Mouse (Mus musculus) neural tube, embryonic 15.5 days (tissue): Measurements from ENCODE around the gene Tspan32. TPM values are rescaled to one million over a fixed set of nuclear protein-coding genes. Genes with fewer than 3 reads are reported as not detected.

Source experiments
- ATAC-seq: fragments of 200-750 bp; cut with Nextera tagmentation; 2 replicates; pipeline ENCODE4 v1.8.0; 2017; ENCODE audit warnings: mild to moderate bottlenecking, moderate TSS enrichment, moderate library complexity; ENCODE audit not compliant: low FRiP score
- H3K27ac ChIP-seq: fragments of 300-500 bp; sonication (generic); replicated peaks from 2 replicates; pipeline ENCODE4 v1.5.1; 2015; ENCODE audit warnings: mild to moderate bottlenecking, inconsistent platforms
- H3K27me3 ChIP-seq: fragments of 300-500 bp; sonication (generic); replicated peaks from 2 replicates; pipeline ENCODE4 v1.6.1; 2015; ENCODE audit warnings: inconsistent platforms
- H3K36me3 ChIP-seq: fragments of 300-500 bp; sonication (generic); 2 replicates; pipeline ENCODE4 v1.6.1; 2015; ENCODE audit warnings: inconsistent platforms
- H3K4me1 ChIP-seq: fragments of 300-500 bp; sonication (generic); 2 replicates; pipeline ENCODE4 v1.6.1; 2015; ENCODE audit warnings: inconsistent platforms
- H3K4me2 ChIP-seq: fragments of 300-500 bp; sonication (generic); 2 replicates; pipeline ENCODE4 v1.6.1; 2015; ENCODE audit warnings: inconsistent platforms, mild to moderate bottlenecking, moderate library complexity
- H3K4me3 ChIP-seq: fragments of 300-500 bp; sonication (generic); replicated peaks from 2 replicates; pipeline ENCODE4 v1.5.1; 2015; ENCODE audit warnings: mild to moderate bottlenecking, inconsistent platforms
- H3K9ac ChIP-seq: fragments of 300-500 bp; sonication (generic); replicated peaks from 2 replicates; pipeline ENCODE4 v1.6.1; 2015; ENCODE audit warnings: mild to moderate bottlenecking, inconsistent platforms
- H3K9me3 ChIP-seq: fragments of 300-500 bp; sonication (generic); replicated peaks from 2 replicates; pipeline ENCODE4 v1.6.1; 2016; ENCODE audit warnings: inconsistent platforms
- WGBS: fragments of 180-500 bp; shearing (Covaris S2); methylation state at CpG from one replicate; pipeline ENCODE4 v1.1.7; 2015; ENCODE audit warnings: mixed read lengths; 5-methylcytosine and 5-hydroxymethylcytosine counted together
- polyA plus RNA-seq: library from polyadenylated mRNA; unstranded; fragments of >200 nt; fragmentation: Nextera tagmentation; extraction: Ambion mirVana; gene quantifications from 2 replicates; pipeline ENCODE4 v1.2.1, GENCODE M21; 2015

Gene Tspan32
- polyA plus RNA-seq, 1 experiment from 2014 or later, result 0.51 TPM

DNA sequence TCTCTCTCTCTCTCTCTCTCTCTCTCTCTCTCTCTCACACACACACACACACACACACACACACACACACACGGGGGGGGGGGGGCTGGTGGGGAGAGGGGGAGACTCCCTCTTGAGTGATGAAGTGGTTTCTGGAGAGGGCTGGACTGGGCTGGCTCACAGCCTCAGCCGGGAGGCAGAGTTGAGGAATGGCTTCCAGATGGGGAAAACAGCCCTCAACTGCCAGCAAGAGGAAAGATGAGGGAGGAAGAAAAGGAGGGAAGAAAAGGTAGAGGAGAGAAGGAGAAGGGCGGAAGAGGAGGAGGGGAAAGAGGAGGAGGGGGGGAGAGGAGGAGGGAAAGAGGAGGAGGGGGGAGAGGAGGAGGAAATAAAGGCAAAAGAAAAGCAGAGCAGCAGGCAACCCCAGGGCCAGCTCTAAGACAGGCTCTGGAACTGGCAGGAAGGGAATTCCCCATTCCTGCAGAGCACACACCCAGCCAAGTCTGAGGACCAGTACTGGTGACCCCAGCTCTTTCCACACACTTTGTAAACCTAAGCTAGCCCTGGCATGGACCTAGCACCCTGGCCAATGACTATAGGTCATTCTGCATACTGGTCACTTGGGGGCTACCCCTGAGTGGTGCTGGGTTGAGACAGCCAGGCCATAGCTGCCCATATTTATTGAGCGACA lies 4.3 kb downstream of the Tspan32 start:
- H3K4me1 ChIP-seq, result peaks cover 48% of the 10 kb centered on the region
- peak; percentile 48; the same call in 1 of the 2 replicates for ATAC-seq
- no peaks in the 10 kb centered on the region for H3K9me3 ChIP-seq
- H3K27me3 ChIP-seq, result no peaks in the 10 kb centered on the region
- peak overlapping the region; percentile 7; the same call in 1 of the 2 replicates for H3K4me2 ChIP-seq
- H3K36me3 ChIP-seq, result no peaks in the 10 kb centered on the region
- H3K9ac ChIP-seq, result no peak overlapping the region
- no peak overlapping the region for H3K4me3 ChIP-seq
- WGBS, result 47% methylated on average over 3 of the region's 4 CpGs
- H3K27ac ChIP-seq, result peak overlapping the region; percentile 82

DNA sequence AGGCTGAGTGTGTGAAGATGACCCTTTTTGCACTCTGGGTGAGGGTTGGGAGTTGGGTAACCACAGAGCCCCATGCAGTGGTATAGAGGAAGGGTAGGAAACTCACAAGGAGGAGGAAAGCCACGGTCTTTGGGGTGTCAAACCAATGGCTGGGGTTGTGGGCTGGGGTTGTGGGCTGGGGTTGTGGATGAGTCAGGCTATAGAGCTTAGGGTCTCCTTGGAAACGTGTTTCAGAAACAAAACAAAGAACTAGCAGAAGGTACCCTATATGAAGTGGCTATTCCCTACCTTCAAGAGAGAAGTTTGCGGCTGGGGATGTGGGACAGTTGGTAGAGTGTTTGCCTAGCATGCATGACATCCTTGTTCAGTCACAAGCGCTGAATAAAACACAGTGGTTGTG lies 5.2 kb downstream of the Tspan32 start:
- H3K27ac ChIP-seq, result peak overlapping the region; percentile 82
- no peak overlapping the region for H3K4me3 ChIP-seq
- no peak overlapping the region for H3K9ac ChIP-seq
- H3K9me3 ChIP-seq, result no peaks in the 10 kb centered on the region
- H3K27me3 ChIP-seq, result no peaks in the 10 kb centered on the region
- no peak overlapping the region for H3K4me2 ChIP-seq
- no peak for ATAC-seq
- H3K36me3 ChIP-seq, result no peaks in the 10 kb centered on the region
- H3K4me1 ChIP-seq, result peaks cover 48% of the 10 kb centered on the region
- 84% methylated on average over 4 of the region's 4 CpGs for WGBS

DNA sequence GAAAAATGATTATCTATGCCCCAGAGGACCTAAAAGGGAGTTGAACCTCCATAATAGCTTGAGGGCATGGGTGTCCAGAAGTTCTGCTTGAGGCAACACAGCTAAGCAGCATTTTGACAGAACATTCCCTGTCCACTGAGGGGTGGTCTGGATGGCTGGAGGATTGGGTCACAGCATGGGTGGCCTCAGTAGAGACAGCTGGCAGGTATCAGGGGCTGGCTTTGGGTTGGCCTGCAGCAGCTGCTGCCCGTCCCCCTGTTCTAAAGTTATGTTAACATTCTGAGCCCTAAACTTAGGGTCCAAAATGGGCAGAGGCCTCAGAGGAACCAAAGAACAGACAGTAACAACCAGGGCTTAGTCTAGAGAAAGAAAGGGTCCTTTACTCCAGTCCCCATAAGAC lies 6.4 kb downstream of the Tspan32 start:
- H3K4me3 ChIP-seq, result no peak overlapping the region
- H3K9me3 ChIP-seq, result no peaks in the 10 kb centered on the region
- H3K4me1 ChIP-seq, result peaks cover 57% of the 10 kb centered on the region
- H3K36me3 ChIP-seq, result no peaks in the 10 kb centered on the region
- H3K9ac ChIP-seq, result no peak overlapping the region
- no peak overlapping the region for H3K27ac ChIP-seq
- no peaks in the 10 kb centered on the region for H3K27me3 ChIP-seq
- 81% methylated on average over 1 of the region's 1 CpGs for WGBS
- no peak overlapping the region for H3K4me2 ChIP-seq
- no peak for ATAC-seq

DNA sequence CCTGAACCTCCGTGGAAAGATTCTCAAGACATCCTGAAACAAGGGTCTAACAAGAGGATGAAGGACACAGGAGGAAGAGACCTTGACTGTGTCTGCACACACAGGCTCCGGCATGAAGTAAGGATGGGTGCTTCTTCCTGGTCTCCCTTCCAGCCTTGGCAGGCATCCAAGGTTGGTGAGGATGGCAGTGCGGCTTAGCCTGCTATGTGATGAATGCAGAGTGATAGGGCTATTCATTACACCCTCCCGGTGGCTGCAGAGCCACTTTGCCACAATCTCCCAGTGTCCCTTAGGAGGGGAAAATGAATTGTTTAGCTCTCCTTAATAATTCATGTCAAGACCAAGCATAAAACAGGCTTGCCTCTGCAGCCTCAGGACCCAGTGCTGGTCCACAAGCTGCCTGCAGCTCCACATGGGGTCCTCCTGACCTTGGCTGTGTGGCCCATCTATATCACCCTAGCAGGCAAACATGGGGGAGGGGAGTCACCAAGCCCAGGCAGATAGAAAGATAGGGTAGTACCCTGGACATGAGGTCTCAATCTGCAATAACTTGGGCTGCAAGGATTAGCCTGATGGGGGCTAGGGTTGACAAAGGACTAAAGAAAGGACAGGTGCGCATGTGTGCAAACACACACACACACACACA lies 7.5 kb downstream of the Tspan32 start:
- Histone ChIP-seq H3K9me3 (no peaks in the 10 kb centered on the region), H3K9ac (no peak overlapping the region), H3K4me2 (no peak overlapping the region), H3K4me1 (peaks cover 64% of the 10 kb centered on the region), H3K27ac (peak overlapping the region; percentile 48; the same call in 1 of the 2 replicates), H3K27me3 (no peaks in the 10 kb centered on the region), H3K36me3 (no peaks in the 10 kb centered on the region), H3K4me3 (no peak overlapping the region)
- no peak for ATAC-seq
- 45% methylated on average over 5 of the region's 5 CpGs for WGBS

DNA sequence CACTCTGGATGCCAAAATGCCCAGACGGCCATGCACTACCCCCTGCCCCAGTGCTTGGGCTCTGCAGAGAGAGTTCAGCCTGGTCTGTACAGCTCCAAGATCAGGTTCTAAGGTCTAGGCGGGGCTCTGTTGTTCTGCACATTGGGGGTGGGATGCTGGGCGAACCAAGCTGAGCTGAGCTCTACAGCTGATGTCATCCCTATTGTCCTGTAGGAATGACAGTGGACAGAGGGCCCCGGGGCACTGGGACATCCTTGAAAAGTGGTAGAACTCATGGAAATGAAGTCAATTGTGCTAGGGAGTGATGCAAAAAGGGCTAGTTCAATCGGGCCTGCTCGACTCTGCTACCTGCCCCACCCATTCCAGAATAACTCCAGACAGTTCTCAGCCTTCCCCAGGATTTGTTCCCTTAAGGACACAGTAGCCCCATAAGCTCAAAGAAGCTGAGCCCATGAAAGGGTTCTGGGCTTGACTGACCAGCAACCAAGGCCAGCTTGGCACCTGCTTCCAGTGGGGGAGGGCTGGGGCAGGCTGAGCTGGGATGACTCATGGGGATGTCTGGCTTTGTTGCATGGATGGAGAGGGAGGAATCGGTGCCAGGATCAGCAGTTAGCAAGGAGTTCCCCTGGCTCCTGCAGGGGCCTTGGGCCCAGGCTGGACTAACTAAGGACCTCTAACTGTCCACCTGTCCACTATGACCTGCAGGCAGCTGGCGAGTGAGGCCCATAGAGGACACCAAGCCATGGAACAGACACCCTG lies 8.8 kb downstream of the Tspan32 start:
- no peaks in the 10 kb centered on the region for H3K27me3 ChIP-seq
- H3K9me3 ChIP-seq, result no peaks in the 10 kb centered on the region
- no peak overlapping the region for H3K9ac ChIP-seq
- ATAC-seq, result no peak
- H3K4me3 ChIP-seq, result no peak overlapping the region
- no peaks in the 10 kb centered on the region for H3K36me3 ChIP-seq
- peak overlapping the region; percentile 42 for H3K27ac ChIP-seq
- no peak overlapping the region for H3K4me2 ChIP-seq
- WGBS, result 67% methylated on average over 8 of the region's 8 CpGs
- peaks cover 53% of the 10 kb centered on the region for H3K4me1 ChIP-seq

DNA sequence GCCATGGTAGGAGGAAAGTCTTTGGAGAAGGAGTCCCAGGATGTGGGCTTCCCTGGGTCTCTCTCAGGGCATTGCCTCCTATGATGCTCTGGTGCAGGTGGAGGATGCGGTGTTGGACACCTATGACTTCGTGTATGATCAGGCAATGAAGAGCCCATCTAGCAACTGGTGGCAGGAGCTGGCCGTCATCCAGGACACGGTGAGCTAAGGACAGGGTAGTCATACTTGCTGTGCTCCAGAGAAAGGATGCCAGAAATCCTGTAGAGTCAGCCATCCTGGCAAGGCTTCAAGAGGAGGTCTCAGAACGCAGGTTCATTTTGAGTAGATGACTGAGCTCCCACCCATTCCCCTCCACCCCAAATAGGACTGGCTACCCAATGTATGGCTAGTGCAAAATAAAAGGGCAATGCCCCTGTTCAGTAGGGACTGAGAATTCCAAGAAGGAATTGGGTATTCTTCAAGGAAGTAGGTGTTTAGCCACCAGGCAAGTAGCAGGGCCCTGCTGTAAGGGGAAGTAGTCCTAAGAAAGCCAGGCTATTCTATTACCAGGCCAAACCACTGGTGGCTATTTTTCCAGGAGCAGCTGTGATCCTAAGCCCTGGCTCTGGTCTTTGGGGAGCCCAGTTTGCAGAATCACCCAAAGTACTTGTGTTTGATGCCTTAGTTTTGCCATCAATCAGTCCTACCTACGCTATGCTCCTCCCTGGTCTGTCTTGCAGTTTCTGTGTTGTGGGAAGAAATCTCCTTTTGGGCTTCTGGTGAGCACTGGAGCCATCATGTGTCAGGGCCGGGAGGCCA lies 10.2 kb downstream of the Tspan32 start:
- H3K9ac ChIP-seq, result no peak overlapping the region
- peaks cover 39% of the 10 kb centered on the region for H3K4me1 ChIP-seq
- no peak overlapping the region for H3K4me3 ChIP-seq
- peak overlapping the region; percentile 68; the same call in 1 of the 2 replicates for H3K27ac ChIP-seq
- WGBS, result 80% methylated on average over 7 of the region's 7 CpGs
- no peak for ATAC-seq
- H3K27me3 ChIP-seq, result no peaks in the 10 kb centered on the region
- no peaks in the 10 kb centered on the region for H3K9me3 ChIP-seq
- no peak overlapping the region for H3K4me2 ChIP-seq
- no peaks in the 10 kb centered on the region for H3K36me3 ChIP-seq

DNA sequence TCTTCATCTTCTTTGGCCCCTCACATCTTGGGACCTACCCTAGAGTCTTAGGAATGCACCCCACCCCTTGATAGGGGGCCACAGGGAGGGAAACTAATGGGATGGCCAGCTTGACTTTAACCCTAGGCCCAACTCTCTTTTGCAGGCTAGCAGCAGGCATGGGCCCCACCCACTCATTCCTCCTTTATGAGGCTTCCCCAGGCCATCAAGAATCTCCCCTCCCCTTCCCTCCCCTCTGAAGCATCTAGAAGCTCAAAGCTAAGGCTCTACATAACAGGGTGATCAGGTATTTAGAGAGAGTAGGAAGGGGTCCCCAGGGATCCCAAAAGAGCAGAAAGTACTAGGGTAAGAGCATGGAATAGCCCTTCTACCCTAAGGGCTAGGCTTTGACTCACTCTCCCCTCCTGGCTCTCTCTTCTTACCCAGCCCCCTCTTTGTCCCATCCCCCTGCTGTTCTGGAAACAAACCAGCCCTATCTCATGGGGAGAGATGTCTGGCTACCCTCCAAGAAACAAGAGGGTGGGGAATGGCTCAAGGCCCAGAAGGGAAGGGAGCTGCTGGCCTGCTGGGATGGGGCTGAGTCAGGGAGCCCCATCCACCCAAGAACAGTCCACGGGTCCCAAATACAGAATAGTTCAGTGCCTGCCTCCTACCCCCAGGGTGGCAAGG lies 11.0 kb downstream of the Tspan32 start:
- ATAC-seq, result peak; percentile 67
- peak overlapping the region; percentile 68 for H3K27ac ChIP-seq
- H3K4me2 ChIP-seq, result no peak overlapping the region
- no peak overlapping the region for H3K9ac ChIP-seq
- no peak overlapping the region for H3K4me3 ChIP-seq
- H3K4me1 ChIP-seq, result peaks cover 37% of the 10 kb centered on the region
- 10% methylated on average over 1 of the region's 1 CpGs for WGBS
- H3K27me3 ChIP-seq, result no peaks in the 10 kb centered on the region
- H3K36me3 ChIP-seq, result no peaks in the 10 kb centered on the region
- no peaks in the 10 kb centered on the region for H3K9me3 ChIP-seq

DNA sequence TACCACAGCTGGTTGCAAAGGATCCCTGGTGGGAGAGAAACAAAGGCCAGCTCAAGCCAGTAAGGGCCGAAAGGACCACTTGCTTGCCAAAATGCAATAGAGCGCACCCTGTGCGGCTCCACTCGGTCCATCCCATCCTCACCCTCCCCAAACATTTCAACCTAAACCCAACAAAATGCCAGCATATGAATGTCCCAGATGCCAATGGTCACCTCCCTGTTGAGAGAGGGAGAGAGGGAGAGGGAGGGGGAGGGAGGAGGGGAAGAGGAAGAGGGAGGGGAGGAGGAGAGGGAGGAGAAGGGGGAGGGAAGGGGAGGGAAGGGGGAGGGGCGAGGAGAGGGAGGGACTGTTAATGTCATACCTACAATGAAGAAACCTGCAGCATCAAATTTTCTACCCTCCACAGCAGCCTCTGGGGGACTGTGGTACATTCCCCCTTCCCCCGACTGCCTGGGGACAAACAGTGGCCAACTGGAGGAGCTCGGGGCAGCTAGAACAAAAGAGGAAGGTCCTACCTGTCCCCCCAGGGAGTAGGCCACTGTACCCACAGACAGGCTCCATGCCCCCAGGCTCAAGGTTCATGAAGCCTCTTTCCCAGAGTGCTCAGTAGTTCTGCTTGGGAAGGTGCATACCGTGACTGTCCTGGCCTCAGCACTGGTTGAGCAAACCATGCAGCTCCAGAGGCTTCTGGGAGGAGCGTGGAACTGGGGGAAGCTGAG lies 11.7 kb downstream of the Tspan32 start:
- H3K4me1 ChIP-seq, result peaks cover 34% of the 10 kb centered on the region
- H3K9ac ChIP-seq, result no peak overlapping the region
- H3K4me2 ChIP-seq, result no peak overlapping the region
- ATAC-seq, result peak; percentile 28; the same call in 1 of the 2 replicates
- no peaks in the 10 kb centered on the region for H3K9me3 ChIP-seq
- no peaks in the 10 kb centered on the region for H3K27me3 ChIP-seq
- H3K4me3 ChIP-seq, result no peak overlapping the region
- H3K36me3 ChIP-seq, result no peaks in the 10 kb centered on the region
- H3K27ac ChIP-seq, result peak overlapping the region; percentile 68
- WGBS, result 48% methylated on average over 9 of the region's 9 CpGs

DNA sequence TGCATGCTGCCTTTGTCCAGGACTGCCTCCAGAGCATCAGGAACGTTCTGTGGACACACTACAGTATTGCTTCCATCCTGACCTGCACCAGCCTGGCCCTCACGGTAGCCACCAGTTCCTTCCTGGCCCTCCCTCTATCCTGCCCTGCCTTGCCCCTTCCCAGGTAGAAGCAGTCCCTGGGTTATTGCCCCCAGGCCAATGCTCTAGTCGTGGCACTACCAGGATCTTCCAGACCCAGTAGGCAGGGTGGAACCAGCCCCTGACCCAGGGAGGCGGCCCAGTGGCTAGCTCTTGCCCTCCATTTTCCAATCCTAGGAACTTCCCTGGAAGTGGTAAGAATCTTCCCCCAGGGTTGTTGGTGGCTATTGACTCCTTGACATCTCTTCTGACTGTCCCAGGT lies 12.3 kb downstream of the Tspan32 start:
- H3K9ac ChIP-seq, result no peak overlapping the region
- ATAC-seq, result no peak
- no peaks in the 10 kb centered on the region for H3K36me3 ChIP-seq
- no peaks in the 10 kb centered on the region for H3K9me3 ChIP-seq
- no peak overlapping the region for H3K4me3 ChIP-seq
- no peaks in the 10 kb centered on the region for H3K27me3 ChIP-seq
- no peak overlapping the region for H3K27ac ChIP-seq
- no peak overlapping the region for H3K4me2 ChIP-seq
- 84% methylated on average over 4 of the region's 4 CpGs for WGBS
- H3K4me1 ChIP-seq, result peaks cover 30% of the 10 kb centered on the region

DNA sequence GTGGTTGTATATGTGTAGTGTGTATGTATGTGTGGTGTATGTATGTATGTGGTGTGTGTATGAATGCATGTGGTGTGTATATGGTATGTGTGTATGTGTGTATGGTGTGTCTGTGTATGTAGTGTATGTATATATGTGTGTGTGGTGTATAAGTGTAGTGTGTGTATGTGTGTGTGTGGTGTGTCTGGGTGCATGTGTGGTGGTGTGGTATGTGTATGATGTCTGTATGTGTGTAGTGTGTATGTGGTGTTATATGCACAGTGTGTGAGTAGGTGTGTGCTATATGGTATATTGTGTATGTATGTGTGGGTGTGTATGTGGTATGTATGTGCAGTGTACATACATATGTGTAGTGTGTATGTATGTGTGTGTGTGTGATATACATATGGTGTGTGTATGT lies 15.2 kb downstream of the Tspan32 start:
- Histone ChIP-seq H3K9me3 (no peaks in the 10 kb centered on the region), H3K9ac (no peak overlapping the region), H3K4me2 (no peak overlapping the region), H3K27me3 (no peaks in the 10 kb centered on the region), H3K4me3 (no peak overlapping the region), H3K4me1 (peaks cover 16% of the 10 kb centered on the region), H3K27ac (no peak overlapping the region), H3K36me3 (peaks cover 4% of the 10 kb centered on the region)
- ATAC-seq, result no peak
